Mouse (Mus musculus) gastrocnemius, adult 8-10 months (tissue): Measurements from ENCODE around the gene Ccdc102a. TPM values are rescaled to one million over a fixed set of nuclear protein-coding genes. Genes with fewer than 3 reads are reported as not detected.

Experiments
- total RNA-seq, 4 experiments: library from RNA; stranded (reverse); gene quantifications; 2 replicates each; pipeline ENCODE4 v1.2.4; 2022

Gene Ccdc102a
- total RNA-seq, 4 experiments from 2014 or later = 2.5 to 3.5 (median 3.1) TPM

Other genes with a start within 250 kb of the Ccdc102a start
- gene Pllp, start 221.8 kb downstream of the Ccdc102a start, total RNA-seq = 1 to 10 TPM in 2 of 4 experiments, under 1 TPM in 1, not detected in 1; 0.92 to 2.5 (median 1.8) TPM
- gene Ccl22, start 172.5 kb downstream of the Ccdc102a start, total RNA-seq = not detected
- 1 to 10 TPM in 3 of 4 experiments, under 1 TPM in 1; 0.89 to 1.4 (median 1.2) TPM for gene Cx3cl1, start 146.1 kb downstream of the Ccdc102a start, total RNA-seq
- gene Ccl17, start 107.6 kb downstream of the Ccdc102a start, total RNA-seq = under 1 TPM in 1 of 4 experiments, not detected in 3; 0.70 TPM
- 100 to 1,000 TPM; 372 to 412 (median 383) TPM for gene Coq9, start 79.8 kb downstream of the Ccdc102a start, total RNA-seq
- 10 to 100 TPM; 25.4 to 55.4 (median 29.0) TPM for gene Ciapin1, start 79.7 kb downstream of the Ccdc102a start, total RNA-seq
- gene Polr2c, start 60.6 kb downstream of the Ccdc102a start, total RNA-seq = 10 to 100 TPM; 52.3 to 61.1 (median 56.1) TPM
- 1 to 10 TPM; 2.5 to 4.7 (median 2.8) TPM for gene Dok4, start 41.8 kb downstream of the Ccdc102a start, total RNA-seq
- gene Adgrg5, start 5.6 kb upstream of the Ccdc102a start, total RNA-seq = under 1 TPM in 1 of 4 experiments, not detected in 3; 0.09 TPM
- 10 to 100 TPM; 11.1 to 18.9 (median 12.8) TPM for gene Adgrg1, start 56.7 kb upstream of the Ccdc102a start, total RNA-seq
- under 1 TPM in 3 of 4 experiments, not detected in 1; 0.13 to 0.27 (median 0.18) TPM for gene Adgrg3, start 99.6 kb upstream of the Ccdc102a start, total RNA-seq
- gene Drc7, start 137.0 kb upstream of the Ccdc102a start, total RNA-seq = not detected
- 1 to 10 TPM; 7.0 to 8.9 (median 7.6) TPM for gene Katnb1, start 163.1 kb upstream of the Ccdc102a start, total RNA-seq